Mouse (Mus musculus) adrenal gland, postnatal 25 days (tissue): ENCODE measurements at regions not wholly inside any gene's neighbourhood (a gene's known extent, or its start where the extent isn't known, plus 50 kb on each side); places are given as distances from the start of the nearest gene placed in this dataset.

Experiments
- DNase-seq: peaks from one replicate; pipeline ENCODE4 v3.0.0; 2021; ENCODE audit warnings: mixed read lengths

GRCm38 (mm10) chr4:142545871-142546270 lies 306.7 kb upstream of the Kazn start:
- no peak for DNase-seq

GRCm38 (mm10) chr4:142545187-142545586 lies 306.0 kb upstream of the Kazn start:
- no peak for DNase-seq

GRCm38 (mm10) chr4:142544736-142545135 lies 305.5 kb upstream of the Kazn start:
- DNase-seq = no peak

GRCm38 (mm10) chr4:142539200-142539750 lies 300.1 kb upstream of the Kazn start:
- no peak for DNase-seq

- no peak for DNase-seq
These were observed 287.9 kb upstream of the Kazn start for GRCm38 (mm10) chr4:142527080-142527479.

- no peak for DNase-seq
These were observed 278.6 kb upstream of the Kazn start for GRCm38 (mm10) chr4:142517478-142518455.

GRCm38 (mm10) chr4:142514751-142515150 lies 275.6 kb upstream of the Kazn start:
- DNase-seq = no peak

GRCm38 (mm10) chr4:142509386-142509785 lies 270.2 kb upstream of the Kazn start:
- no peak for DNase-seq

- DNase-seq = no peak
These were observed 267.4 kb upstream of the Kazn start for GRCm38 (mm10) chr4:142506383-142507211.

- DNase-seq = no peak
These were observed 264.6 kb upstream of the Kazn start for GRCm38 (mm10) chr4:142503761-142504160.

- DNase-seq = no peak
These were observed 262.0 kb upstream of the Kazn start for GRCm38 (mm10) chr4:142501177-142501576.

- no peak for DNase-seq
These were observed 261.3 kb upstream of the Kazn start for GRCm38 (mm10) chr4:142500541-142500940.

GRCm38 (mm10) chr4:142496605-142497004 lies 257.4 kb upstream of the Kazn start:
- no peak for DNase-seq

GRCm38 (mm10) chr4:142492926-142493492 lies 253.8 kb upstream of the Kazn start:
- no peak for DNase-seq

GRCm38 (mm10) chr4:142485784-142486423 lies 246.7 kb upstream of the Kazn start:
- DNase-seq = no peak

- no peak for DNase-seq
These were observed 236.4 kb upstream of the Kazn start for GRCm38 (mm10) chr4:142475632-142476031.

GRCm38 (mm10) chr4:142474626-142475025 lies 235.4 kb upstream of the Kazn start:
- DNase-seq = no peak

GRCm38 (mm10) chr4:142474018-142474417 lies 234.8 kb upstream of the Kazn start:
- peak; percentile 74 for DNase-seq

- DNase-seq = no peak
These were observed 234.1 kb upstream of the Kazn start for GRCm38 (mm10) chr4:142473284-142473683.

GRCm38 (mm10) chr4:142472332-142472731 lies 233.1 kb upstream of the Kazn start:
- DNase-seq = no peak

GRCm38 (mm10) chr4:142470784-142471183 lies 231.6 kb upstream of the Kazn start:
- DNase-seq = no peak

GRCm38 (mm10) chr4:142467920-142468319 lies 228.7 kb upstream of the Kazn start:
- no peak for DNase-seq
